Mouse (Mus musculus) cortical plate, adult 2 months (tissue): Measurements from ENCODE around the gene Dnajb4.

Experiments
- CTCF ChIP-seq: fragments of 200-500 bp; IDR thresholded peaks from 2 replicates; pipeline ENCODE4 v1.5.1; 2011; ENCODE audit warnings: mild to moderate bottlenecking, control low read depth, low read length; ENCODE audit not compliant: insufficient read depth; ENCODE audit errors: extremely low read depth
- POLR2A ChIP-seq: fragments of 200-500 bp; IDR thresholded peaks from 2 replicates; pipeline ENCODE4 v1.6.1; 2011; ENCODE audit warnings: mild to moderate bottlenecking, low read length, control low read depth; ENCODE audit not compliant: insufficient read depth; ENCODE audit errors: extremely low read depth

DNA sequence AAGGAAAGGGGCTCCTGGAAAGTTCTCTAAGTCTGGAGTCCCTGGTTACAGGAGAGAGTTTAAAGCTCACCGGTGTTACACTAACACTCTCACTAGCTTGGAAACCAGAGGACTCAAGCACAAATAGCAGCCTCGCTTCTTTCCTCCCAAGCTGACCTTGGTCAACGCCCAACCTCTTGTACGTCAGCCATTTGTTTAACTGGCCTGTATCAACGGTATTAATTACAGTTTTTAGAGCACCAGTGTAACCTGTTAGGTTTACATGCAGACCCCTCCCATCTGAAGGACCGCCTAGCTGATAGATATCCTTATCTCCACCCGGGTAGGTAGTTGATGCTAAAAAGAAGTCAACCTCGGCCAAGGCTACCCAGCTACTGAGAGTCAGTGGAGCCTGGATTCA lies 46.8 kb downstream of the Dnajb4 start:
- TF ChIP-seq CTCF = no peak
- no peak for TF ChIP-seq POLR2A
